8 mouse cellular contexts compared by ENCODE assay signal in the genomic region with DNA sequence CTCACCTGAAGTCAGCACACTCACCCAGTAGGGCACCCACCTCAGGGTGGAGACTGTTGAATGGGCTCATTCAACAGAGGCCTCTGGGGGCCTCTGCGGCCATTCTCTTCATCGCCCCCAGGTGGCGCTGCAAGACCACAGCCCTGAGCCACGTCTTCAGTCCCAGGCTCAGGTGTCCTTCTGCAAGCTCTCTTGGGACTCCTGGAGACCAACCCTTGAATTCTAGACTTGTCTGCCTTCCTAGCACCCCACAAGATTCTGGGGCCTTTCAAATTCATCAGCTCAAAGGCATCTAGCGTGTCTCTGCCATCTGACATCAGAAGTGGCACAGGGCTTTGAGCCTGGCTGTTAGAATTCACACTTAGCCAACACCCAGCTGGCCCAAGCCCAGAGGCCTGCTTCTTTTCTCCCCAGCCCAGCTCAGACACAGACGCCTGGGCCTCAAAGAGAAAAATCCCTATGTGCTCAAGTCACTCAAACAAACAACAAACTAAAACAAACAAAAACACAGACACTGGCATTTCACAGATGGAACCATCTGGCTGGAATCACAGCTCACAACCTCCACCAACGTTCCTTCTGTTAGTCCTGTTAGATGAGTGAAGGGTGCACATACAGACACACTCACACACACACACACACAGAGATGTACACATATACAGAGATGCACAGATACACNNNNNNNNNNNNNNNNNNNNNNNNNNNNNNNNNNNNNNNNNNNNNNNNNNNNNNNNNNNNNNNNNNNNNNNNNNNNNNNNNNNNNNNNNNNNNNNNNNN. TPM values are rescaled to one million over a fixed set of nuclear protein-coding genes. Genes with fewer than 3 reads are reported as not detected.
DNase-seq lines count a peak whose midpoint lies in the region; ATAC-seq and TF ChIP-seq lines count a peak whose summit lies in the region.
"Had no signal": no experiment of that assay in that cellular context is flagged by ENCODE, and none has a peak within 500 bp of the region (broad histone marks: within the 10 kb centered on the region; RNA-seq: fewer than 3 reads in every experiment).

No protein-coding gene starts in this region.

- H3K27ac ChIP-seq in forebrain, postnatal 0 days (ENCODE audit: low read depth, low read length): no peak overlapping the region
- no peak overlapping the region for H3K27ac ChIP-seq in hindbrain, embryonic 15.5 days (replicated peaks)
- H3K27ac ChIP-seq: macrophage had no signal

- no peak overlapping the region for H3K4me3 ChIP-seq in forebrain, postnatal 0 days (ENCODE audit: low read depth, low read length)
- H3K4me3 ChIP-seq in hindbrain, embryonic 15.5 days: no peak overlapping the region

- no peaks in the 10 kb centered on the region for H3K9me3 ChIP-seq in forebrain, postnatal 0 days (ENCODE audit: low read length)
- H3K9me3 ChIP-seq in hindbrain, embryonic 15.5 days: no peaks in the 10 kb centered on the region

- peaks cover 17% of the 10 kb centered on the region for H3K27me3 ChIP-seq in forebrain, postnatal 0 days (ENCODE audit: insufficient read depth, low read length)
- H3K27me3 ChIP-seq in hindbrain, embryonic 15.5 days: no peaks in the 10 kb centered on the region

- no peaks in the 10 kb centered on the region for H3K36me3 ChIP-seq in forebrain, postnatal 0 days (ENCODE audit: insufficient read depth)
- no peaks in the 10 kb centered on the region for H3K36me3 ChIP-seq in hindbrain, embryonic 15.5 days

- ATAC-seq in forebrain, postnatal 0 days: peak; percentile 90
- 0 out of 2 replicates have a peak, but pooled peaks have one; percentile 34 for ATAC-seq in hindbrain, embryonic 15.5 days (ENCODE audit: low FRiP score, low read depth)

- 3% methylated on average over 7 of the region's 7 CpGs for WGBS in forebrain, postnatal 0 days
- WGBS in hindbrain, embryonic 15.5 days: 13% methylated on average over 7 of the region's 7 CpGs

- no peak overlapping the region for H3K9ac ChIP-seq in forebrain, postnatal 0 days
- no peak overlapping the region for H3K9ac ChIP-seq in hindbrain, embryonic 15.5 days

- no peaks in the 10 kb centered on the region for H3K4me1 ChIP-seq in forebrain, postnatal 0 days (ENCODE audit: insufficient read depth)
- no peaks in the 10 kb centered on the region for H3K4me1 ChIP-seq in hindbrain, embryonic 15.5 days (replicated peaks)

- peak; percentile 82 for DNase-seq in ZHBTc4 (ENCODE audit: low read depth, low spot score)
- DNase-seq in cerebellum, adult 18-20 months: peak; percentile 49 to 68
- DNase-seq in forebrain, postnatal 0 days: peak; percentile 83
- DNase-seq in left cerebral cortex, adult 11 months (ENCODE audit: low spot score): peak; percentile 34
- peak; percentile 78 for DNase-seq in mesoderm, embryonic 11.5 days (ENCODE audit: low read depth, low spot score)
- DNase-seq in skeletal muscle tissue, adult 2 months (ENCODE audit: low read depth, low spot score): peak; percentile 59

- H3K4me2 ChIP-seq in forebrain, postnatal 0 days (ENCODE audit: low read depth): no peak overlapping the region
- H3K4me2 ChIP-seq in hindbrain, embryonic 15.5 days: no peak overlapping the region

- peak; percentile 95 for TF ChIP-seq CTCF in forebrain, postnatal 0 days (IDR thresholded peaks at IDR 0.05; ENCODE audit: low read depth)

RNA-seq across cellular contexts. Expression of a gene that starts 36.6 kb away (rescaled TPM):
- 0.38 and 0.76 TPM in 2 replicates for total RNA-seq in forebrain, postnatal 0 days (2014; rRNA removed)
- 0.18 and 0.21 TPM in 2 replicates for polyA plus RNA-seq in forebrain, postnatal 0 days (2015; fragmentation: Nextera tagmentation; extraction: Ambion mirVana)
- polyA plus RNA-seq in hindbrain, embryonic 15.5 days (2015; fragmentation: Nextera tagmentation; extraction: Ambion mirVana): 0.22 and 0.31 TPM in 2 replicates
